Mouse (Mus musculus): ENCODE measurements around the gene Gm38655.
"Not testable (repeated sequence)": the region's sequence is repeated elsewhere in the genome, so short reads cannot be mapped to it uniquely, and the experiment has no call there.

The Gm38655 gene

DNA sequence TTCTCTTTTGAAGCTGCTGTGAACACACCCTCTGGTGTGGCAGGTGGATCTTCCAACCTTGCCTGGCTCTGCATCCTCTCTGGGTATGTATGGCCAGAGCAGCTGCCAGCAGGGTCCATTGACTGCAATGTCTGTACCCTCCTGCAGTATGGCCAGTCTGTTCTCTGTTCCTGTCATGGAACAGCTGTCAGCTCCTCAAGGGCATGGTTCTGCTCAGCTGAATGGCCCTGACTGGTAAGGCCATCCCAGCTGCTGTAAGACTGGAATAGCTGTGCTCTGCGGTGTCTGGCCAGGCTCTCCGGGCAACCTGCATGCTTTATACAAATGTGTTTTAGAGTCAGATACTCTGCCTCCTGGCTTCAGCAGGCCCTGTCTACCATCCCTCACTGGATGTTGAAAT lies 5.6 kb downstream of the Gm38655 start:
- no peak for DNase-seq (ENCODE audit: low spot score in 2 of 2)

DNA sequence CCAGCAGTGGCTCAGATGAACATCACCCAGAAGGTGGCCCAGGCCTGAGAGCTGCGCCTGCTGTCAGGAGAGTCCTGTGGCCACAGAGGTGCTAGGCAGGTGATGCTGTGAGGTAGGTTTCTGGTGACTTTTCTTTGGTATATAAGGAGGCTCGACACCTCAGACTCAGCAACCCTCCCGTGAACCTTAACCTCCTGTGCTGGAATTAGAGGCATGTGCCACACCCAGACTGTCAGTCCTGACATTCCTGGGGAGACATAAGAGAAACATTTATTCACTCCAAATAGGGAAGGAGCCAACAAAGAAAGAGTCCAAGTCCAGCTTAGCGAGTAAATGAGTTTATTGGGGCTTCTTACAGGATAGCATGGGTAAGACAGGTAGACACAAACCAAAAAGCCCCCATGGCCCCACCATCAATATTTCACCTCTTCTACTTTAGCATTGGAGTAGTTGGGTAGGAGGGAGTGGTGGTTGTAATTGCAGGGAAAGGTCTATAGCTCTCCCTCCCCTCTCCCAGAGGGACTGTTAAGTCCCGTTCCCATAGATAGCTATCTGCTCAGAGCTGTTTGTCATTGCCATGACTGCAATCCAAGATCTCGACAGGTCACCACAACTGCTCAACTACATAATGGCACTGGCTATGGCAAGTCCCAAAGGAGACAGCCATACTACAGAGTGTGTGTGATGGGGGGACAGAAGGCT lies 9.2 kb downstream of the Gm38655 start:
- no peak for DNase-seq (ENCODE audit: low spot score in 2 of 2)

DNA sequence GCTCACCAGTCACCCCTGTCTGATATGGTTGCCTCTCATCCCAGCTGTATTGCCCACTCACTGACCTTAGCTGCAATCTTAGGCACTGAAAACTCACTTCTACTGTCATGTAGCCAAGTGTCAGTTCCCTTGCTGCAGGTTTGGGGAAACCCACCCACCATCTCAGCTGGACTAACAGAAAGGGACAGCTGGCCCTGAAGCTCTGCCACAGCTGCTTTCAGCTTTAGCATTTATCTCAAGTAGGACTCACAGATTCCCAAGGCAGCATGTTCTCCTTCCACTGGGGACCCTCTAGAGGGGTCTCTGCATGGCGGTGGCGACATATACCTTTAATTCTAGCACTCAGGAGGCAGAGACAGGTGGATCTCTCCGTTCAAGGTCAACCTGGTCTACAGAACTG lies 10.5 kb downstream of the Gm38655 start:
- no peak for DNase-seq (ENCODE audit: low spot score in 2 of 2)

DNA sequence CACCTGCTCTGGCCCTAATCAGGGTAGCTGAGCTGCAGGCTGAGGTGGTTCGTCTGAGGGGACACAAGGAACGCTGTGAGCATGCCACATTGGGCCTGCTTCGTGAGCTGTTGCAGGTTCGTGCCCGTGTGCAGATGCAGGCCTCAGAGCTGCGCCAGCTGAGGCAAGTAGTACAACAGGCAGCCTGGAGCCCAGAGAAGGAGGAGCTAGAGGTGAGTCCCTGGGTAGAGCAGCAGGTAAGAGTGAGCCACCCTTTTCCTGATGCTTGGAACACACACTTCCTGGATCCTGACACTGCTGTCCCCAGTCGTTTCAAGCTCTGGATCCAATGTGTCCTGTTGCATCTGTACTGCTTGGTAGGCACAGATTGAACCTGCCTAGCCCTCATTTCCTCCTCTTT lies 11.9 kb downstream of the Gm38655 start:
- DNase-seq (ENCODE audit: low spot score in 2 of 2): no peak

DNA sequence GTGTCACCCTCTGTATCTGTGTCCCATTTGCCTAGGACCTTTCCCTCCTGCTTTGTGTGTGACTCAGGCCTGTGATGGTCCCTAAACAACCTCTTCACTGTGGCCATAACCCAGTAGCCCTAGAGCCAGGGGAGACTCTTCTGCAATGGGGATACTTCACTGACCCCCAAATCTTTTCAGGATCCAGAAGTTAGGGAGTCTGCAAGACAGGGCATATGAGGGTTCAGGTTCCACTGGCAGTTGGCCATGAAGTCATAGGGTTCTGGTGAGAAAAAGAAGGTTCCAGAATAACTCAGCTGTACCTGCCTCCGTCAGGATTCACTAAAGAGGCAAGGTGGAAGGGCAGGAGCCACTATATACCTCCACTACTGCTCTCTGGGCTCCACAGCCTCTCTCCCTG lies 13.1 kb downstream of the Gm38655 start, which contains the start of gene Ccdc154:
Ccdc154 (plus strand) TSS at position 301 of the 400 bp plus-strand sequence.
- DNase-seq (ENCODE audit: low spot score in 2 of 2): no peak

DNA sequence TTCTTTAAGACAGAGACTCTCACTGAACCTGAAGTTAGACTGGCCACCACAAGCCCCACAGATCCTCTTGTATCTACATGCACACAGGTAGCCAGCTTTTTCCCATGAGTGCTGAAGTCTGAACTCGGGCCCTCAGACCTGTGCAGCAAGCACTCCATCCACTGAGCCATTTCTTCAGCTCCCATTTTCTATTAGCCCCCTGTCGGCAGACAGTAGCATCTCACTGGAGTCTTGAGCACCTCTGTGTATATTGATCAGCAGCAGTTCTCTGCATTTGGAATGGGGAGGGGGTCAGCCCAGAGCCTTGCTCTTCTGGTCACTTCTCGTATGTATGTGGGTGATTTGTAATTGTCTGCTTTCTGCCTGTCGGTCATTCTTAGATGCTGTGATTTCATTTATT lies 35.3 kb downstream of the Gm38655 start:
- no peak for DNase-seq (ENCODE audit: low spot score in 2 of 2)

DNA sequence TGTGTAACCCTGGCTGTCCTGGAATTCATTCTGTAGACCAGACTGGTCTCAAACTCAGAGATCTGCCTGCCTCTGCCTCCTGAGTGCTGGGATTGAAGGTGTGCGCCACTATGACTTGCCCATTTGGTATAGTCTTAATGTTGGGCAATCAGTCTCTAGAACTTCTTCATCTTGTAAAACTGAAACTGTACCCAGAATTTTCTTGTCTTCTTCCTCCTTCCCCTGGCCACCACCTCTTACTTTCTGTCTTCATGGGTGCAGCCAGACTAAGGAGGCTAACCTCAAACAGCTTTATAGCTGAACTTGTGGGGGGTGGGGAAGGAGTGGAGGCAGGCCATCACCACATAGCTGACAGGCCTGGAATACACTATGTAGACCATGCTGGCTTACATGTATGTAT lies 36.5 kb downstream of the Gm38655 start:
- no peak for DNase-seq (ENCODE audit: low spot score in 2 of 2)

DNA sequence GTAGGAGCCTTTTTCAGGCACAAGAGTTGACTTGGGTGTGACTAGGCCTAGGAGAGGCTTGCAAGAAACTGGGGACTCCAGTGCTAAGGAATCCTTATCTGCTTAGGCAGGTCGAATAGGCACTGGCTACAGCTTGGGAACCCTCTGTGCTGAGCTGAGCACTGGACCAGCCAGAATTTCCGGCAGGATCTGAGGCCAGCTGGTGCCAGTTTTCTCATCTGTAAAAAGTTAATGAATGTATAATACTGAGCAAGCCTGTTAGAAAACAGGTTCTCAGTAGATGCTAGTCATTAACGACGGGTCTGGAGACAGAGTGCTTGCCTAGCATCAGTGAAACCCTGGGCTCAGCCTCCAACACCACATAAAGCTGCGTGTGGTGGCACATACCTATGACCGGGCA lies 39.6 kb downstream of the Gm38655 start:
- DNase-seq (ENCODE audit: low spot score in 2 of 2): no peak

DNA sequence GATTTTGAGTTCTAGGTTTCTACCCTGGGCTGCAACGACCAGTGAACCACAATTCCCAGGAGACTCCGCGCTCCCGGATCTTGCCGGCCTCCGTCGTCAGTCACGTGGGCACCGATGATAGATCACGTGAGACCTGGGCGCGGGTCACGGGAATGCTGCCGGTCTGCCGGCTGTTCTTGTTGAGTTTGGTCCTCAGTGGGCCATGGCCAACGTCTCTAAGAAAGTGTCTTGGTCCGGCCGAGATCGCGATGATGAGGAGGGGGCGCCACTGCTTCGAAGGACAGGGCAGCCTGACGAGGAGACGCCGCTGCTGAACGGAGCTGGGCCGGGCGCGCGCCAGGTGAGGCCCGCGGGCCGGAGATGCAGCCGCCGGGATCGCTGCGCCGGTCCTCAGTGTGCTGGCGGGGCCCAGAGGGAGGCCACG lies 42.0 kb downstream of the Gm38655 start, which contains the start of gene Clcn7:
Clcn7 (plus strand) TSS at position 117 of the 424 bp plus-strand sequence.
- peak; percentile 88 to 90 for DNase-seq (ENCODE audit: low spot score in 2 of 2)

DNA sequence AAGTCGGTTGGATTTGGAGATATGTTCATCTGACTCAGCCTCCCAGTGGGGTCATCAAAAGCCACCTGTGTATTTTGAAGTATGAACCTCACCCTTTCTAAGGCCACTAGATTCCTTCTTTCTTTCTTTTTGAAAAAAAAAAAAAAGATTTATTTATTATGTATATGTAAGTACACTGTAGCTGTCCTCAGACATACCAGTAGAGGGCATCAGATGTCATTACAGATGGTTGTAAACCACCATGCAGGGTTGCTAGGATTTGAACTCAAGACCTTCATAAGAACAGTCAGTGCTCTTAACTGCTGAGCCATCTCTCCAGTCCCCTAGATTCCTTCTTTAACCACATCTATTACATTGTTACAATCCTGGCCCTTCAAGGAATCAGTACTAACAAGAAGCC lies 45.2 kb downstream of the Gm38655 start:
- DNase-seq (ENCODE audit: low spot score in 2 of 2): no peak

DNA sequence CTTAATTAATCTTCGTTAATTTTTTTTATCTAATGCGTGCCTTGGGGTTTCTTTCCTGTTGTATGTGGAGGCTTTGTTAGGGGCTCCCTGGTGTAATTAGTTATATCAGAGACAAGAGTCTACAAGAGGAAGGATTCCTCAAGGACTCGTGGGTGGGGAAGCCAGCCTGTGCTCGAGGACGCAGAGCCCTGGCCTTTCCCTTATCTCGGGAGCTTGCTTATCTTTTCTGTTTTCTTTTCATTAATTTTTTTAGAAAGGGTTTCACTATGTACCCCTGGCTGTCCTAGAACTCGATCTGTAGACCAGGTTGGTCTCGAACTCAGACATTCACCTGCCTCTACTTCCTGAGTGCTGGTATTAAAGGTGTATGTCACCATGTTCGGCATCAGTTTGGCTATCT lies 47.6 kb downstream of the Gm38655 start:
- DNase-seq (ENCODE audit: low spot score in 2 of 2): no peak

DNA sequence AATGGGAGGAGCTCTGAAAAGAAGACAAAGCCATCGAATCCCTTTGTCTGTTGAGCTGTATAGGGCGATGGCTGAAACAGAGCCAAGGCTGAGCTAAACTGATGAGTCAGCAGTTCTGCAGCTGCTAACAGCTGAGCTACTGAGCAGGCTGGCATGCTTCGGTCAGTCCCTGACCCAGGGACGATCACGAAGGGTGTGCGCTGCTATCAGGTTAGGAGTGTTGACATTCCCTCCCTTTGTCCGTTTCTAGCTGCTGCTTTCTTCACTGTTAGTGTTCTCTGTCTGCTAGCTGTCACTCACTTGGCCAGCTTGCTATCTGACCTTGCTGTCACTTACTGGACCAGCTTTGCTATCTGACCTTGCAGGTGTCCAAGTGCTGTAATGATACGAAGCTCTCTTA lies 48.2 kb downstream of the Gm38655 start:
- DNase-seq (ENCODE audit: low spot score in 2 of 2): no peak

DNA sequence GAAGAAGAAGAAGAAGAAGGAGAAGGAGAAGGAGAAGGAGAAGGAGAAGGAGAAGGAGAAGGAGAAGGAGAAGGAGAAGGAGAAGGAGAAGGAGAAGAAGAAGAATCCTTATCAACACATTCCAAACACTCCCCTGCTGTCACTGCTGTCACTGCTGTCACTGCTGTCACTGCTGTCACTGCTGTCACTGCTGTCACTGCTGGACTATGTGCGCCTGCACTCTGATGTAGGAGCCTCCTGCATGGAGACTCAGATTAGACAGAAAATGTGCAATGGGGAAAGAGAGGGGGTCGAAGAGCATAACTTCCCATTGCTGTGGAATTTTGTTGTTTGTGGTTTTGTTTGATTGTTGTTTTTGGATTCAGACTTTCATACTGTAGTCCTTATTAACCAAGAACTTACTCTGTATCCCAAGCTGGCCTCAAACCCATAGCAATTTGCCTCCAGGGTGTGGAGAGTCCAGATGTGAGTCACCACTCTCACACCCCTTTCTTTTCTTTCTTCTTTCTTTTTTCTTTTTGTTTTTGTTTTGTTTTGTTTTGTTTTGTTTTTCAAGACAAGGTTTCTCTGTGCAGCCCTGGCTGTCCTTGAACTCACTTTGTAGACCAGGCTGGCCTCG lies 49.7 kb downstream of the Gm38655 start:
- DNase-seq (ENCODE audit: low spot score in 2 of 2): not testable (repeated sequence)

DNA sequence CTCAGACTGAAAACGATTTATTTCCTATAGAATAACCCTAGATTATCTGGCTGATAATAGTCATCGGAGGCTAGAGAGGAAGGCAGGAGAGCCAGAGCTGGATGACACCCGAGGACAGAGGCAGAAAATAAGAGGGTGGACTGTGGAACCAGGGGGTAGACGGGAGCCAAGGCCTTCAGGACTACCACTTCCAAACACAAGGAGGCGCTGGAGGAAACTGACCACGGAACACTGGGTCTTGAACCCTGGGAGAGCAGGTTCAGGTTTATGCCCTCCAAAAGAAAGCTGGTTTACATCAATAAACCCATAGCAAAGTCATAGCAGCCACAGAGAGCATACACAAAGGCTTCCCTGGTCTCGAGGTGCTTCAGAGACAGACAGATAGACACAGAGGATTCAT lies 51.3 kb downstream of the Gm38655 start:
- DNase-seq (ENCODE audit: low spot score in 2 of 2): no peak
